Mouse (Mus musculus) retina, embryonic 14.5 days (tissue): ENCODE measurements around the gene Foxred1.

Source experiments
- DNase-seq: peaks from one replicate; pipeline ENCODE4 v3.0.0-alpha.2; 2015; ENCODE audit warnings: low spot score

The Foxred1 gene

DNA sequence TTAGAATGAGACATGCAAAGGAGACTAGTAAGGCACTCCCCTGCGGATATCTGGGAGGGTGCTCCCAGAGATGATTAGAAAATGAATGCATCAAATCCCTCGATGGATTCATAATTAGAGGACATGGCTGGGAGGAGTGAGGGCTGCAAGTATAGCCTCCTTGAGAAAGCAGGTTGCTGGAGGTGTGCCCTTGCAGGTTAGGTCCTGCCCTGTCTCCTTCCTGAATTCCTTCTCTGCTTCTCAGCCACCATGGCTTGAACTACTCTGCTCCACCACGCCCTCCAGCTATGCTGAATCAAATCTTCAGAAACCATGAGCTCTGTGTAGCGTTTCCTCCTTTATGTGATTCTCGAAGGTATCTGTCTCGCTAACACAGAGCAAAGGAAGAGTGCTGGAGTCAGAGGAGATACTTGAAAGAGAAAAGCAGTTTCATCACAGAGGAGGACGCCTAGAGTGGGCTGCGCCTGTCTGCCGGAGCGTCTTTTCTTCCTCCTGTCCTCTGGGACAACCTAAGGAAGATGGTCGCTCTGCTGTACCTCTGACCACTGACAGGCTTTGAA, 17.8 kb downstream of the Foxred1 start:
- DNase-seq: no peak

GRCm38 (mm10) chr9:35188700-35189099, 22.2 kb downstream of the Foxred1 start:
- DNase-seq: no peak

DNA sequence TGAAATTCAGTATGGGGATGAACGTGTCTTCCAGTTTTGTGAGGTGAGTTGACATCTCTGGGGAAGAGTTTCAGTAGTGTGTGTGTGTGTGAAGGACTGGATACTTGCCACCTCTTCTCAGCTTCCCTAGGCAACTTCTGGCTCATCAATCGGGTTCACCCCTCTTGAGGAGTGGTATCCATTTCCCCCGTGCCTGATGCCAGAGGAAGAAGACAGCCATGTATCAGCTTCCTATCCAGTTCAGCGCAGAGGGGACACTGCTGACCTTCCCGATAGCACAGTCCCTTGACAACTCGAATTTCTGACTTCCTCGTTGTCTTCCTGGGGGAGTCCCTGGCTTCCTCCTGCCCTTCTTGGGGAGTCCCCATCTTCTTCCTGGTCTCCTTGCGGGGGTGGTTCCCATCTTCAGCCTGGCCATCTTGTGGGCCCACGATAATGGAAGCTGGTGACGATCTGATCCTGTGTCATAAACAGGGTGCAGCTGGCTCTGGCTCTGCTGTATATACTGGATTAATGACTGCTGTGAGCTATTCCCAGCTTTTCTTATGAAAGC, 23.4 kb downstream of the Foxred1 start:
- DNase-seq: no peak

GRCm38 (mm10) chr9:35186430-35186829, 24.4 kb downstream of the Foxred1 start:
- DNase-seq: no peak

- no peak for DNase-seq
Observed at GRCm38 (mm10) chr9:35183359-35183758, 27.5 kb downstream of the Foxred1 start.

DNA sequence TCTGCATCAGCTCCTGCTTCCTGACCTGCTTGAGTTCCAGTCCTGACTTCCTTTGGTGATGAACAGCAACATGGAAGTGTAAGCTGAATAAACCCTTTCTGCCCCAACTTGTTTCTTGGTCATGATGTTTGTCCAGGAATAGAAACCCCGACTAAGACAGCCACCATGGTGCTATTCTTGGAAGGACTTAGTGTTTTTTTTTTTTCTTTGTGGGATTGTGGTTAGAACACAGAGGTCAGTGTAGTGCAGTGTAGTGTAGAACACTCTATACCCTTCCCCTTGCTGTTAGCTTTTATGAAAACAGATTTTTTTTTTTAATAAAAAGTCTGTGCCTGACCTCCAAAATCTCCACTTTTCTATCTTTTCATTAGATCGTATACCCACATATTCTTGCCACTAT, 28.0 kb downstream of the Foxred1 start:
- no peak for DNase-seq

GRCm38 (mm10) chr9:35176124-35176659, 34.7 kb downstream of the Foxred1 start:
- DNase-seq: no peak

GRCm38 (mm10) chr9:35175251-35176123, 35.4 kb downstream of the Foxred1 start, which contains the start of gene Dcps:
Dcps (minus strand) TSS chr9:35176061.
- peak; percentile 85 for DNase-seq

GRCm38 (mm10) chr9:35173331-35173730, 37.5 kb downstream of the Foxred1 start:
- no peak for DNase-seq

GRCm38 (mm10) chr9:35170071-35170470, 40.8 kb downstream of the Foxred1 start:
- no peak for DNase-seq

DNA sequence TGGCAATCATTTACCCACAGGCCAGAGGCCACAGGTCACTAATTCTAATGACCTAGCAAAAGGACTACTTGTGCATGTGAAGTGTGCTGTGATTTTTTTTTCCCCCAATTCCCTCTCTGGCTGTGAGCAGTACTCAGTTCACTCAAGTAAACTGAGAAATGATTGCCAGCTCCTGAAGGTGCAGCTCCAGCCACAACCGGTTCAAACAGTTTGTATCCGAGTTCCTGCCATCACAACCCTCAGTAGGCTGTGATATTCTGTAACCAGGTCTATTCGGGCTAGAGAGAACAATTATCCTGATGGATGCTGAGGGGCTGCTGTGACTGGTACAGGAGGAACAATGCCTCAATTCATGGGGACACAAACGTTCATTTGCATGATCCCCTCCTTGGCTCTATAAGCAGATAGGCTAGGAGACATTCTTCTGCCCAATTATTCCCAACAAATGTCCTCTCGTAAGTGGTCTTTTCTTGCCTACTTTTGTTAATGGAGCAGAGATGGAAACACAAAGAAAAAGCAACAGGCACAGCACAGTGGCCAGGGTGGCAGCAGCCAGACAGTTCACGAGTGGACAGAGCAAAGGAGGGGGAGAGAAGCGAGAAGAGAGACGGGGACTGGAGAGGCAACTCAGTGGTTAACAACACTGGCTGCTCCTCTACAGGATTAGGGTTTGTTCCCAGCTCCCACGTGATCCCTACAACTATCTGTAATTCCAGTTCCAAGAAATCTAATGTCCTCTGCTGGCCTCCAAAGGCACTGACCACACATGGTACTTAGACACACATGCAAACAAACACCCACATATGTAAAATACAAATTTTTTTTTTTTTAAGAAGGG, 43.8 kb downstream of the Foxred1 start:
- peak; percentile 68 for DNase-seq

GRCm38 (mm10) chr9:35166144-35166797, 44.6 kb downstream of the Foxred1 start:
- DNase-seq: peak; percentile 75

DNA sequence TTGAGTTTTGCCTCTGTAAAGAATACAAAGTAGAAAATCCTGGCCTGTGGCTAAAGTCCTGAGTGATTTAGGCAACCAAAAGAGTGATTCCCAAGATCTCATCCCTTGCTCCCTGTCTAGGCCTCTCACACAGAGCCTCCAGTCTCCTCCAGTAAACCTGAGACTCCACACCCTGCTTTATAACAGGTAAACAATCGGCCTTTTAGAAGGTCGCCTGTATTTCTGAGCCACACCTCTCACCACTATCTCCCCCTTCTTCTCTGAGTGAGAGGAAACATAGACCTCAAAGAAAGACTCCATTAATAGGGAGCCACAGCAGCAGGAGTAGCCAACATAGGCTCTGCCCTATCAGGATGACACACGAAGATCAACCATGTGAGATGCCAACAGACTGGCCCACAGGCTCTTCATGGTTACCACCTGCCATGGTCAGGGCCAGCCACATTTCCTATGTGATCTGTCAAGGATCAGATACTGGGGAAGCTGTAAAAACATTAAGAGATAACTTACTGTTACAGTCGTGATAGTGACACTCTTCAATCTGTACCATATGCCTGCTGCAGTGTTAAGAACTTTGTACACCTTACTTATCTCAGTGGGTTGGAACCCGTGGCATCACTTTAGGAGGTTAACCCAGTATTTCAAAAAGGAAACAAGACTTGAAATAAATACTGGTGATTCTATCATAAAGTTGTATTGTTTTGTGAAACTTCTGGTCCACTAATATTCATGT, 46.5 kb downstream of the Foxred1 start:
- no peak for DNase-seq

DNA sequence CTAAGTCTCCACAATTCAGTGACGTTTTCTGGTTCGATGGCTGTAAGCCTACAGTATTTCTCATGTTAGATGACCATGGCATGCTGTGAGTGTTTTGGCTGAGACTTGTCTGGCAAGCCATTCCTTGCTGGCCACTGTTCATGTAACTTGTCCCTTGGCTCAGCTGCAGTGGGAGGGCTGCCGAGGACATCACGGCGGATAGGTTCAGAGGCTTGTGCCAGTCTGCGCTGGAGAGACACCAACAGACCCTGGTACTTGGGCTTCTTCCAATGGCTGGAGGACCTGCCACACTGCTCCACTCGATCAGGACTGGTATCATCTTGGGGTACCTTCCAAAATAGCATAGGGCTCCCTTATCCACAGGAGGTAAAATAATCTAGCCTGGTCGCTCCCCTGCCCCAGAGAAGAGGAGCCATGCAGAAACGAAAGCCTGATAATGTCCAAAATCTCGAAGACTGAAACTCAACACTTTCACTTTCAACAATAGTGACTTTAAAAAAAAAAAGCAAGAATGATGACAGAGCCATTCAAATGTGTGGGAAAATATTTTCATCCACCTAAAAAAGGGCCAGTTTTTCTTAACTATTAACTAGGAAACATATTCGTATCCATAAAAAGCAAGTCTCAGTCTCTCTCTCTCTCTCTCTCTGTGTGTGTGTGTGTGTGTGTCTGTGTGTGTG, 47.7 kb downstream of the Foxred1 start:
- no peak for DNase-seq

DNA sequence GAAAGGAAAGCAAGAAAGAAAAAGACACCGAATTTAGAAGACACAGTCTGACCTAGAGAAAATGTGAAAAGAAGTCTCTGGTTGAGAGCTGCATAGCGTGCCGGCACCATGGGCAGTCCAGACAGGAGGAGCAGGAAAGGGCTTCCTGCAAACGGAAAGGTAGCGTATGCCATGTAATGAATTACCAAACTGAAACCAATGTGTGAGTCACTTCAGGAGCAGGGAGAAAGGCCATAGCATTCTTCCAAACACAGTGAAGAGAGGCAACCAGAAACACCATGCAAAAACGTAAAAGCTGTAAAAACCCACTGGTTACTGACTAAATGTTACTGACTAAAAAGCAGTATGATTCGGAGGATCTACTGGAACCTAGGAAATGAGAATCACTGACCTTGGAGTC, 49.1 kb downstream of the Foxred1 start:
- DNase-seq: no peak

DNA sequence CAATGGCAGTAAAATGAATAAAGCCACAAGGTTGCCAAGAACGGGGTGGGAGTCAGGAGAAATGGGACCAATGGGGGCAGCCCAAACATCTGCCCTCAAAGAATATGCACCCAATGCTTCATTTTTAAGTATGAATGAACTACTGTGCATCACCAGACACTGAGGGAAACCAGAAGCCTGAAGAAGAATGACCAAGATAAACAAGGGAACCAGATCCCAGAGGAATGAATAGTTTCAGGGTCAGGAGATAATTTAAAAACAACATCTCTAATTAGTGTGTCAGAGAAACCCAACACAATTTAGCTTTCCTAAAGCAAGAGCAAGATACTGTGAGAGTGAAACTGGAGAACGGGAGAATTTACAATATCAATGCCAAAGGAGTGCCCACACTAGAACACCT, 50.2 kb downstream of the Foxred1 start:
- no peak for DNase-seq

DNA sequence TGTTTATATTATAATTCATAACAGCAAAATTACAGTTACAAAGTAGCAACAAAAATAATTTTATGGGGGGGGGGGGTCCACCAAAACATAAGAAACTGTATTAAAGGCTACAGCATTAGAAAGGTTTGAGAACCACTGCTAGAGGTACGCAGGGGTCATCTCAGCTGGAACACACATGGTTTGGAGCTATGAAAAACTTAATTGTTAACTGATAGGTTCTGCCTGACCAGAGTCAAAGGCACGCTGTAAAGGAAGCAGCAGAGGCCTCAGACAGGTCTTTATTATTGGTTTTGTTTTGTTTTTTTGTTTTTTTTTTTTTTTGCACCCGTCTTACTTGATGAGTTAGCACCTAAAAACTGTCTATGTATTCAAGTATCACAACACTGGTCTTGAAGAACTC, 52.4 kb downstream of the Foxred1 start:
- DNase-seq: no peak

- DNase-seq: no peak
Observed at GRCm38 (mm10) chr9:35156862-35157261, 54.0 kb downstream of the Foxred1 start.

DNA sequence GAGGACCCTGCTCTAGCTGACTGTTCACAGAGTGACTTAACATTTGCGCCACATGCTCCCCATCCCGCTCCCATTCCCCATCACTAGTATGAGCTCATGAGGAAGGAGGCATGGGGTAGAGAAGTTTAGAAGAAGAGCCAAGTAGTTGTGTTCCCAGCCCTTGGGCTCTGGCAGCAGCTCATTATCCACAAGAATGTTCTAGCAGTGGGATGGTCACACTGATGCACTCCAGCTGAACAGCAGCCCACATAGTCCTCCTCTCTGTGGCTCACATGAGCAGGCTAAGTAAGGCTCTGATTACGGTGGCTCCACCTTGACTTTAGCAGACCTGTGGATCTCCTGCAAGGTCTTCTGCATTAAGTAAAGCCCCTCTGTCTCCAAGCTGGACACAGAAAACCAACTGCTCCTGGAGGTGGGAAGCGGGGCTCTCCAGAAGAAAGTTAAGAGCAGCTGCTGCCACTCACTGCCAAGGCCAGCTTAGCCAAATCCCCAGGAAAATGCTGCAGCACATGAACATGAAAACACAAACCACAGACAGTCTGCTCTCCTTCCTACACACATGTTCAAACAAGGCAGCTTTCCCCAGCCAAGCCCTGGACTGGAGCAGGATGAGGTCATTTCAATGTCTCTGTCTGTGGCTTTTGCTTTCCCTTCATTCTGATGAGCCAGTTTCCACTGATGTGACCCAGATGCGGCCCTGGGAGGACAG, 54.7 kb downstream of the Foxred1 start:
- DNase-seq: no peak
